In genomic region chr14:22918499-22918898, GRCm38 (mm10) we compare ENCODE assay signal across 15 mouse cellular contexts.
"Had no signal": no experiment of that assay in that cellular context is flagged by ENCODE, and none has a peak within 500 bp of the region (broad histone marks: within the 10 kb centered on the region; RNA-seq: fewer than 3 reads in every experiment).

No protein-coding gene starts in this region.

- H3K36me3 ChIP-seq: liver, embryonic 13.5 days; neural tube, embryonic 12.5 days; neural tube, embryonic 15.5 days; stomach, embryonic 15.5 days had no signal

- DNase-seq: kidney, adult 2 months; kidney, postnatal 25 days; liver, embryonic 13.5 days; lung, adult 2 months; lung, postnatal 14 days; midbrain, embryonic 14.5 days; right cerebral cortex, postnatal 25 days; spleen, adult 18-20 months; thymus, postnatal 25 days had no signal

- H3K27ac ChIP-seq: kidney, postnatal 0 days; liver, embryonic 13.5 days; macrophage; neural tube, embryonic 12.5 days; neural tube, embryonic 15.5 days; stomach, embryonic 15.5 days had no signal

- H3K4me1 ChIP-seq: liver, embryonic 13.5 days; neural tube, embryonic 12.5 days; neural tube, embryonic 15.5 days had no signal

- H3K9me3 ChIP-seq: liver, embryonic 13.5 days; neural tube, embryonic 12.5 days; neural tube, embryonic 15.5 days; stomach, embryonic 15.5 days had no signal

- H3K4me2 ChIP-seq: liver, embryonic 13.5 days; neural tube, embryonic 12.5 days; neural tube, embryonic 15.5 days; stomach, embryonic 15.5 days had no signal

- H3K9ac ChIP-seq: liver, embryonic 13.5 days; neural tube, embryonic 12.5 days; neural tube, embryonic 15.5 days; stomach, embryonic 15.5 days had no signal

- H3K27me3 ChIP-seq: liver, embryonic 13.5 days; neural tube, embryonic 12.5 days; neural tube, embryonic 15.5 days; stomach, embryonic 15.5 days had no signal

- ATAC-seq: intestine, postnatal 0 days had no signal

- H3K4me3 ChIP-seq: liver, embryonic 13.5 days; neural tube, embryonic 12.5 days; neural tube, embryonic 15.5 days; stomach, embryonic 15.5 days had no signal
